Mouse (Mus musculus) adrenal gland, adult 2 months (tissue): ENCODE results near the gene Zfp523. TPM values are rescaled to one million over a fixed set of nuclear protein-coding genes. Genes with fewer than 3 reads are reported as not detected.
"Not testable (repeated sequence)": the region's sequence is repeated elsewhere in the genome, so short reads cannot be mapped to it uniquely, and the experiment has no call there.

Experiments used
- DNase-seq: peaks from one replicate; pipeline ENCODE4 v3.0.0; 2021
- polyA plus RNA-seq: library from polyadenylated mRNA; depleted of rRNA; stranded (reverse); fragments of >200 nt; gene quantifications from 2 replicates; pipeline ENCODE4 v1.2.3, GENCODE M21; 2012
- total RNA-seq, 2 experiments: library from RNA; stranded (reverse); gene quantifications; 2 replicates each; pipeline ENCODE4 v1.2.3; 2021

Gene Zfp523
- total and polyA plus RNA-seq, 3 experiments: 31.3 to 118 (median 39.2) TPM

- DNase-seq: no peak
Observed at GRCm38 (mm10) chr17:28209457-28210110, 32.7 kb downstream of the Zfp523 start.

- no peak for DNase-seq
Observed at GRCm38 (mm10) chr17:28211921-28212341, 35.0 kb downstream of the Zfp523 start.

- no peak for DNase-seq
Observed at GRCm38 (mm10) chr17:28212391-28212790, 35.5 kb downstream of the Zfp523 start.

GRCm38 (mm10) chr17:28213236-28213635 is 36.3 kb downstream of the Zfp523 start:
- DNase-seq: no peak

- no peak for DNase-seq
Observed at GRCm38 (mm10) chr17:28216791-28217190, 39.9 kb downstream of the Zfp523 start.

- DNase-seq: no peak
Observed at GRCm38 (mm10) chr17:28217721-28218649, 41.1 kb downstream of the Zfp523 start.

GRCm38 (mm10) chr17:28222463-28222862 is 45.5 kb downstream of the Zfp523 start:
- not testable (repeated sequence) for DNase-seq

- DNase-seq: peak; percentile 97
Observed at GRCm38 (mm10) chr17:28223561-28224391, 46.8 kb downstream of the Zfp523 start.

GRCm38 (mm10) chr17:28224615-28225014 is 47.7 kb downstream of the Zfp523 start:
- no peak for DNase-seq

- peak; percentile 94 for DNase-seq
Observed at GRCm38 (mm10) chr17:28226014-28226413, 49.1 kb downstream of the Zfp523 start.

GRCm38 (mm10) chr17:28230486-28230885 is 53.6 kb downstream of the Zfp523 start:
- DNase-seq: no peak

GRCm38 (mm10) chr17:28231026-28231736 is 54.3 kb downstream of the Zfp523 start:
- peak; percentile 56 for DNase-seq

- peak; percentile 97 for DNase-seq
Observed at GRCm38 (mm10) chr17:28232475-28233060, 55.6 kb downstream of the Zfp523 start, which contains the start of gene Ppard. Gene Ppard (plus strand): TSS chr17:28232700.

- peak; percentile 59 for DNase-seq
Observed at GRCm38 (mm10) chr17:28233091-28233731, 56.3 kb downstream of the Zfp523 start.

GRCm38 (mm10) chr17:28234641-28235040 is 57.7 kb downstream of the Zfp523 start:
- no peak for DNase-seq

GRCm38 (mm10) chr17:28235982-28236635 is 59.2 kb downstream of the Zfp523 start:
- peak; percentile 78 for DNase-seq

GRCm38 (mm10) chr17:28236636-28237015 is 59.7 kb downstream of the Zfp523 start:
- no peak for DNase-seq

GRCm38 (mm10) chr17:28237362-28237761 is 60.4 kb downstream of the Zfp523 start:
- no peak for DNase-seq

- DNase-seq: no peak
Observed at GRCm38 (mm10) chr17:28237874-28238273, 60.9 kb downstream of the Zfp523 start.

GRCm38 (mm10) chr17:28240846-28241245 is 63.9 kb downstream of the Zfp523 start:
- DNase-seq: no peak
